Mouse (Mus musculus) left cerebral cortex, postnatal 14 days (tissue): ENCODE measurements around the gene Rasa1. TPM values are rescaled to one million over a fixed set of nuclear protein-coding genes. Genes with fewer than 3 reads are reported as not detected.

Source experiments
- DNase-seq, 2 experiments: peaks; one replicate each; pipeline ENCODE4 v3.0.0; 2021 to 2022; ENCODE audit warnings: low spot score in 2 of 2, mixed read lengths in 1 of 2
- intact Hi-C: fragments of 180-260 bp; cut with DNase I; formaldehyde crosslinking; loops from one replicate; pipeline ENCODE4 v1.15.1; 2025
- total RNA-seq, 2 experiments: library from RNA; stranded (reverse); gene quantifications; 2 replicates each; pipeline ENCODE4 v1.2.3; 2021

Rasa1 gene
- total RNA-seq, 2 experiments from 2014 or later = 47.9 to 51.3 TPM

DNA sequence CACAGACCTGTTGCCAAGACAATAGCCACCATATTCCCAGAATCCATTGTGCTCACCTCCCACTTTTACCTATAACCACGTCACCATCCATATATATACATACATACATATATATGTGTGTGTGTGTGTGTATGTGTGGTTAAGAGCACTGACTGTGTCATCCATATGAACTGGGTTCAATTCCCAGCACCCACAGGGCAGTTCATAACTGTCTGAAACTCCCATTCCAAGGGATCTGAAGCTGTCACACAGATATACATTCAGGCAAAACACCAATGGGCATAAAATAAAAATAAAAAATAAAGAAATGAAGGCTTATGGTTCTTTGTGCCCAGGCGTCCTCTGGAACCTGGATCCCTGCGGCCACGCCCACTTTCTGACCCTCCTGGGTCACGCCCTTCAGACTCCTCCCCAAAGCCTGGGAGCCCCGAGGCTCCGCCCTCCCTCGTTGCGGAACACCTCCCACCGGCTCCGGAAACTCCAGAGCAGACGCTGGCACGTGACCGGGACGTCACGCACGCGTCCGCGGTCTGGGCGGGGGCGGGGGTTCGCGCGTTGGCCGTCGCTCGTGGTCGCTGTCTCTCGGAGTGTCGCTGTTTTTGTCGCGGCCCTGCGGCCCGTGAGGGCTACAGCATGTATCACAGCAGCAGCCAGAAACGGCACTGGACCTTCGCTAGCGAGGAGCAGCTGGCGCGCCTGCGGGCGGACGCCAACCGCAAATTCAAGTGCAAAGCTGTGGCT is 99.9 kb downstream of the Rasa1 start, which contains the start of gene Ccnh:
Ccnh (plus strand) TSS at position 506 of the 741 bp plus-strand sequence.
- DNase-seq = peak; percentile 93 to 95
- intact Hi-C loops = no loop called here

Other genes starting within 250 kb of the Rasa1 start
- gene Ccnh, start 99.7 kb downstream of the Rasa1 start, total RNA-seq = 10 to 100 TPM; 43.9 to 48.2 TPM